Mouse (Mus musculus) ES-E14 (cell line): Measurements from ENCODE around the gene Zfp568.

Experiments
- CHD2 ChIP-seq: IDR thresholded peaks from 2 replicates; pipeline ENCODE4 v1.6.1; 2014; ENCODE audit warnings: mild to moderate bottlenecking, low read depth, low read length, inconsistent platforms
- HCFC1 ChIP-seq: IDR thresholded peaks from 2 replicates; pipeline ENCODE4 v1.6.1; 2012; ENCODE audit warnings: low read length, inconsistent platforms, borderline replicate concordance; ENCODE audit not compliant: insufficient read depth
- MAFK ChIP-seq: IDR thresholded peaks from 2 replicates; pipeline ENCODE4 v1.6.1; 2014; ENCODE audit warnings: mild to moderate bottlenecking, low read depth, low read length, inconsistent platforms; ENCODE audit not compliant: insufficient read depth

DNA sequence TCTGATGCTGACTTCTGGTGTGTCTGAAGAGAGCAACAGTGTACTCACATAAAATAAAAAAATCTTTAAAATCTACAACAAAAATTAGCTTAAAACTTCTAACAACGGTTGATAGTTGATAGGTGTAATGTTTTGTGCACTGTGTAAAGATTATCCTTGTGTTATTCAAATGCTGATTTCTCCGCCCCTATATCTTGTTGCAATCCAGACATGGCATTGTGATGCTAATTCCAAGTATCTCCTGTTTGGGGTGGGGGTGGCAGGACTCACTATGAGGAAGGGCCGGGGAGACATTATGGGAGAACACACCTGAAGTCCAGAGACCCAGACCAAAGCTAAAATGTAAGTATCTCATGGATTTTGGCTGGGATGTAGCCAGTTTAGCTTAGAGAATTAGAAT lies 47.6 kb downstream of the Zfp568 start:
- TF ChIP-seq HCFC1 = no peak
- TF ChIP-seq MAFK = no peak
- no peak for TF ChIP-seq CHD2
